Comparison of ENCODE assay signal across 9 mouse cellular contexts in the genomic region with DNA sequence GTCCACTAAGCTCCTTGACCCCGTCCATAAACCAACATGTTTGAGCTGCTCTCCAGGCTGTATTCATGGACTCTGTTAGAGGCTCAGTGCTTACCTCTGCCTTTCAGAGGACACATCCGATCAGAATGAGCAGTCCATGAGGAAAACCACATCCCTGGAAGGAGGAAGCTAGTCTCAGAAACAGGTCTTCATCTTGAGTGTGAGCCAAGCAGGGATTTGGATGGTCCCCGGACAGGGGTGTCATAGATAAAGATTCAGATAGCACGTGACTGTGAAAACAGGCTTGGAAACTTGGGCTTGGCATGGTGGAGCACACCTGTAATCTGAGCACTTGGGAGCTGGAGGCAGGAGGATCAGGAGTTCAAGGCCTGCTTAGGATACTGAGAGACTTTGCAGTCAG. TPM values are rescaled to one million over a fixed set of nuclear protein-coding genes. Genes with fewer than 3 reads are reported as not detected.
DNase-seq lines count a peak whose midpoint lies in the region; ATAC-seq lines count a peak whose summit lies in the region.
"Had no signal": no experiment of that assay in that cellular context is flagged by ENCODE, and none has a peak within 500 bp of the region (broad histone marks: within the 10 kb centered on the region; RNA-seq: fewer than 3 reads in every experiment).

No protein-coding gene starts in this region.

- peak overlapping the region; percentile 65 for H3K4me2 ChIP-seq in lung, embryonic 15.5 days
- H3K4me2 ChIP-seq in embryonic facial prominence, embryonic 15.5 days (replicated peaks) = peak overlapping the region; percentile 82
- peak overlapping the region; percentile 88 for H3K4me2 ChIP-seq in limb, embryonic 12.5 days
- peak overlapping the region; percentile 94 for H3K4me2 ChIP-seq in stomach, embryonic 14.5 days (replicated peaks; ENCODE audit: low read depth, low read length)

- no peaks in the 10 kb centered on the region for H3K27me3 ChIP-seq in lung, embryonic 15.5 days
- H3K27me3 ChIP-seq in embryonic facial prominence, embryonic 15.5 days = no peaks in the 10 kb centered on the region
- no peaks in the 10 kb centered on the region for H3K27me3 ChIP-seq in limb, embryonic 12.5 days
- H3K27me3 ChIP-seq in stomach, embryonic 14.5 days (ENCODE audit: control insufficient read depth, insufficient read depth, low read length) = no peaks in the 10 kb centered on the region

- H3K4me1 ChIP-seq in lung, embryonic 15.5 days = peaks cover 38% of the 10 kb centered on the region
- peaks cover 37% of the 10 kb centered on the region for H3K4me1 ChIP-seq in embryonic facial prominence, embryonic 15.5 days
- H3K4me1 ChIP-seq in limb, embryonic 12.5 days (replicated peaks) = peaks cover 30% of the 10 kb centered on the region
- H3K4me1 ChIP-seq in stomach, embryonic 14.5 days (ENCODE audit: control insufficient read depth, insufficient read depth, low read length) = peaks cover 14% of the 10 kb centered on the region; the same call in 1 of the 2 replicates

- H3K27ac ChIP-seq in lung, embryonic 15.5 days = peak overlapping the region; percentile 55
- no peak overlapping the region for H3K27ac ChIP-seq in embryonic facial prominence, embryonic 15.5 days (replicated peaks)
- 0 out of 2 replicates have a peak overlapping the region, but pooled peaks have one; percentile 25 for H3K27ac ChIP-seq in limb, embryonic 12.5 days
- H3K27ac ChIP-seq in stomach, embryonic 14.5 days (ENCODE audit: low read length) = no peak overlapping the region

- WGBS in lung, embryonic 15.5 days = 34% methylated on average over 4 of the region's 4 CpGs
- WGBS in embryonic facial prominence, embryonic 15.5 days = 43% methylated on average over 4 of the region's 4 CpGs
- WGBS in limb, embryonic 12.5 days = 64% methylated on average over 4 of the region's 4 CpGs
- WGBS in stomach, embryonic 14.5 days = 40% methylated on average over 4 of the region's 4 CpGs

- peak overlapping the region; percentile 37 for H3K9ac ChIP-seq in lung, embryonic 15.5 days
- no peak overlapping the region for H3K9ac ChIP-seq in embryonic facial prominence, embryonic 15.5 days
- H3K9ac ChIP-seq in limb, embryonic 12.5 days (replicated peaks) = 0 out of 2 replicates have a peak overlapping the region, but pooled peaks have one; percentile 13
- no peak overlapping the region; the same call in 1 of the 2 replicates for H3K9ac ChIP-seq in stomach, embryonic 14.5 days (replicated peaks; ENCODE audit: low read depth, low read length)

- no peak for DNase-seq in lung, postnatal 14 days
- DNase-seq in gastrocnemius, adult 18-20 months (ENCODE audit: low spot score) = no peak
- DNase-seq in left cerebral cortex, postnatal 10 days (ENCODE audit: extremely low spot score in 1 of 2, low spot score in 2 of 2) = no peak

- peak overlapping the region; percentile 50 for H3K4me3 ChIP-seq in lung, embryonic 15.5 days
- H3K4me3 ChIP-seq in embryonic facial prominence, embryonic 15.5 days (replicated peaks) = peak overlapping the region; percentile 58
- peak overlapping the region; percentile 56 for H3K4me3 ChIP-seq in limb, embryonic 12.5 days (replicated peaks)
- peak overlapping the region; percentile 37 for H3K4me3 ChIP-seq in stomach, embryonic 14.5 days (ENCODE audit: low read depth, low read length)

- no peaks in the 10 kb centered on the region for H3K9me3 ChIP-seq in lung, embryonic 15.5 days
- H3K9me3 ChIP-seq in embryonic facial prominence, embryonic 15.5 days (replicated peaks) = no peaks in the 10 kb centered on the region
- H3K9me3 ChIP-seq in limb, embryonic 12.5 days = no peaks in the 10 kb centered on the region
- no peaks in the 10 kb centered on the region for H3K9me3 ChIP-seq in stomach, embryonic 14.5 days (ENCODE audit: control insufficient read depth, low read depth, low read length)

- ATAC-seq in lung, embryonic 15.5 days (ENCODE audit: borderline replicate concordance, extremely low read depth, low FRiP score, low TSS enrichment) = no peak
- ATAC-seq in embryonic facial prominence, embryonic 15.5 days (ENCODE audit: insufficient number of reproducible peaks, low FRiP score, low TSS enrichment, low read depth) = no peak
- ATAC-seq in limb, embryonic 12.5 days (ENCODE audit: insufficient number of reproducible peaks, insufficient read depth, low FRiP score, low TSS enrichment, low read depth) = no peak
- no peak for ATAC-seq in stomach, embryonic 14.5 days (ENCODE audit: insufficient number of reproducible peaks, insufficient read depth, low FRiP score, low read depth)
- no peak for ATAC-seq in megakaryocyte progenitor cell, adult 5-6 weeks (replicated peaks; ENCODE audit: poor library complexity)
- ATAC-seq: inflammation-experienced regulatory T-cells, adult 6 months had no signal

- intact Hi-C loops in left cerebral cortex, postnatal 10 days (cut with DNase I) = no loop called here

- no peaks in the 10 kb centered on the region for H3K36me3 ChIP-seq in lung, embryonic 15.5 days
- H3K36me3 ChIP-seq in embryonic facial prominence, embryonic 15.5 days = no peaks in the 10 kb centered on the region; the same call in 1 of the 2 replicates
- peaks cover 5% of the 10 kb centered on the region; the same call in 1 of the 2 replicates for H3K36me3 ChIP-seq in limb, embryonic 12.5 days
- H3K36me3 ChIP-seq in stomach, embryonic 14.5 days (ENCODE audit: control insufficient read depth, insufficient read depth, low read length) = no peaks in the 10 kb centered on the region

RNA-seq across cellular contexts. Expression of gene Cdkn1b, which starts 9.7 kb away (rescaled TPM):
- 18.4 and 19.3 TPM in 2 replicates for polyA plus RNA-seq in lung, embryonic 15.5 days (2015; fragmentation: Nextera tagmentation; extraction: Ambion mirVana)
- 17.0 and 18.8 TPM in 2 replicates for polyA plus RNA-seq in embryonic facial prominence, embryonic 15.5 days (2015; fragmentation: Nextera tagmentation; extraction: Ambion mirVana)
- polyA plus RNA-seq in limb, embryonic 12.5 days (2016; fragmentation: Nextera tagmentation; extraction: Ambion mirVana) = 18.5 and 18.8 TPM in 2 replicates
- 18.3 and 19.9 TPM in 2 replicates for polyA plus RNA-seq in stomach, embryonic 14.5 days (2014; fragmentation: Nextera tagmentation; extraction: Ambion mirVana)
- total RNA-seq in gastrocnemius, adult 18-20 months (2021) = 10 to 100 TPM; 32.2 to 34.1 TPM
- total RNA-seq in megakaryocyte progenitor cell, adult 5-6 weeks (2015) = 20.1 and 21.1 TPM in 2 replicates
- 36.8 and 39.1 TPM in 2 replicates for total RNA-seq in megakaryocyte progenitor cell, adult 5-6 weeks (2017)
- total RNA-seq in left cerebral cortex, postnatal 10 days (2021) = 10 to 100 TPM; 45.0 to 46.9 TPM

RNA-seq across cellular contexts. Expression of gene Gpr19, which starts 31.5 kb away (rescaled TPM):
- 9.6 and 10.7 TPM in 2 replicates for polyA plus RNA-seq in lung, embryonic 15.5 days (2015; fragmentation: Nextera tagmentation; extraction: Ambion mirVana)
- polyA plus RNA-seq in embryonic facial prominence, embryonic 15.5 days (2015; fragmentation: Nextera tagmentation; extraction: Ambion mirVana) = 6.8 and 7.4 TPM in 2 replicates
- polyA plus RNA-seq in limb, embryonic 12.5 days (2016; fragmentation: Nextera tagmentation; extraction: Ambion mirVana) = 8.3 and 8.6 TPM in 2 replicates
- polyA plus RNA-seq in stomach, embryonic 14.5 days (2014; fragmentation: Nextera tagmentation; extraction: Ambion mirVana) = 11.2 and 12.3 TPM in 2 replicates
- 1 to 10 TPM; 4.2 to 5.1 TPM for total RNA-seq in gastrocnemius, adult 18-20 months (2021)
- total RNA-seq in megakaryocyte progenitor cell, adult 5-6 weeks (2015) = 7.7 and 12.8 TPM in 2 replicates
- 7.2 and 7.6 TPM in 2 replicates for total RNA-seq in megakaryocyte progenitor cell, adult 5-6 weeks (2017)
- 10 to 100 TPM; 23.4 to 26.0 TPM for total RNA-seq in left cerebral cortex, postnatal 10 days (2021)

RNA-seq across cellular contexts. Expression of gene Apold1, which starts 51.6 kb away (rescaled TPM):
- 1.5 and 1.7 TPM in 2 replicates for polyA plus RNA-seq in lung, embryonic 15.5 days (2015; fragmentation: Nextera tagmentation; extraction: Ambion mirVana)
- polyA plus RNA-seq in embryonic facial prominence, embryonic 15.5 days (2015; fragmentation: Nextera tagmentation; extraction: Ambion mirVana) = 4.6 and 5.0 TPM in 2 replicates
- 4.5 and 5.2 TPM in 2 replicates for polyA plus RNA-seq in limb, embryonic 12.5 days (2016; fragmentation: Nextera tagmentation; extraction: Ambion mirVana)
- 3.5 and 4.0 TPM in 2 replicates for polyA plus RNA-seq in stomach, embryonic 14.5 days (2014; fragmentation: Nextera tagmentation; extraction: Ambion mirVana)
- total RNA-seq in gastrocnemius, adult 18-20 months (2021) = 1 to 10 TPM; 1.6 to 4.9 TPM
- total RNA-seq in megakaryocyte progenitor cell, adult 5-6 weeks (2015) = 0.05 TPM in 1 of 2 replicates, not detected in the other
- 0.10 TPM in 1 of 2 replicates, not detected in the other for total RNA-seq in megakaryocyte progenitor cell, adult 5-6 weeks (2017)
- total RNA-seq in left cerebral cortex, postnatal 10 days (2021) = 1 to 10 TPM; 5.4 to 5.7 TPM

Comparison
In these comparisons a context has a peak if more than half of its experiments do, and no peak if none do; other contexts are left out.
1. H3K27ac ChIP-seq: peak in lung, embryonic 15.5 days (single experiment) and limb, embryonic 12.5 days (single experiment); none in embryonic facial prominence, embryonic 15.5 days (single experiment) and stomach, embryonic 14.5 days (single experiment).
2. H3K9ac ChIP-seq: peak in lung, embryonic 15.5 days (single experiment) and limb, embryonic 12.5 days (single experiment); none in embryonic facial prominence, embryonic 15.5 days (single experiment) and stomach, embryonic 14.5 days (single experiment).
3. Peak in every context shown above with its lines, with median percentiles within 50 percentile points of each other: H3K4me2 ChIP-seq and H3K4me3 ChIP-seq.